Mouse (Mus musculus) forebrain, embryonic 16.5 days (tissue): Measurements from ENCODE around the gene Olfr58. TPM values are rescaled to one million over a fixed set of nuclear protein-coding genes. Genes with fewer than 3 reads are reported as not detected.
"Not testable (repeated sequence)": the region's sequence is repeated elsewhere in the genome, so short reads cannot be mapped to it uniquely, and the experiment has no call there.

Source experiments
- ATAC-seq: fragments of 200-750 bp; cut with Nextera tagmentation; 2 replicates; pipeline ENCODE4 v1.8.0; 2017; ENCODE audit warnings: mild to moderate bottlenecking, moderate library complexity
- H3K27ac ChIP-seq: fragments of 300-500 bp; sonication (generic); 2 replicates; pipeline ENCODE4 v1.5.1; 2014; ENCODE audit warnings: low read length, control low read depth
- H3K27me3 ChIP-seq: fragments of 300-500 bp; sonication (generic); replicated peaks from 2 replicates; pipeline ENCODE4 v1.6.1; 2014; ENCODE audit warnings: low read length; ENCODE audit not compliant: control insufficient read depth, insufficient read depth
- H3K36me3 ChIP-seq: fragments of 300-500 bp; sonication (generic); 2 replicates; pipeline ENCODE4 v1.6.1; 2014; ENCODE audit not compliant: control insufficient read depth, insufficient read depth
- H3K4me1 ChIP-seq: fragments of 300-500 bp; sonication (generic); replicated peaks from 2 replicates; pipeline ENCODE4 v1.6.1; 2014; ENCODE audit warnings: low read length; ENCODE audit not compliant: control insufficient read depth, insufficient read depth
- H3K4me2 ChIP-seq: fragments of 300-500 bp; sonication (generic); 2 replicates; pipeline ENCODE4 v1.6.1; 2014; ENCODE audit warnings: mild to moderate bottlenecking, low read length, control low read depth
- H3K4me3 ChIP-seq: fragments of 300-500 bp; sonication (generic); replicated peaks from 2 replicates; pipeline ENCODE4 v1.5.1; 2014; ENCODE audit warnings: mild to moderate bottlenecking, low read length, control low read depth
- H3K9ac ChIP-seq: fragments of 300-500 bp; sonication (generic); replicated peaks from 2 replicates; pipeline ENCODE4 v1.6.1; 2014; ENCODE audit warnings: low read depth, low read length, control low read depth
- H3K9me3 ChIP-seq: fragments of 300-500 bp; sonication (generic); 2 replicates; pipeline ENCODE4 v1.6.1; 2016; ENCODE audit warnings: low read length; ENCODE audit not compliant: control insufficient read depth
- WGBS: fragments of 180-500 bp; shearing (Covaris S2); extraction: QIAGEN DNeasy Blood & Tissue Kit; methylation state at CpG from one replicate; pipeline ENCODE4 v1.1.7; 2014; 5-methylcytosine and 5-hydroxymethylcytosine counted together
- polyA plus RNA-seq: library from polyadenylated mRNA; unstranded; fragments of >200 nt; fragmentation: Nextera tagmentation; extraction: Ambion mirVana; gene quantifications from 2 replicates; pipeline ENCODE4 v1.2.1, GENCODE M21; 2015

Gene Olfr58
- polyA plus RNA-seq = not detected in 2 replicates

DNA sequence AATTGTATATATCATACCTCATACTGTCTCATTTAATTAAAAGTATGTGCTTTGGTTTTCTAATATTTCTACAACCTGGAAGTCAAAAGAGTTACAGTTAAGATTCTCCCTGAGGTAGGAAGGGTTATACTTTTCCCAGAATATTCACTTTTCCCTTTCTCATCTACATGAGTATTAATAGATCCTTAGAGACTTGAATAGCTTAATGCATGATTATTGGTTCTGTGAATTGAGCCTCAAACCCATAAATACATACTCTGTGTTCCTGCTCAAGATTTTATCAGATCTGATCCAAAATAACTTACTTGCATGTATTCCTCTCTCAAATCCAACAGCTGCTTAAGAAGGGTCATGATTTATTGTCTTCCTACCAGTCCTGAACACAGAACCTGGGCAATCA, at the start of gene Olfr58:
Gene Olfr58, plus strand, starts transcription at position 301 of the 400 bp plus-strand sequence.
- Histone ChIP-seq H3K9ac (no peak within 1 kb of the TSS), H3K27me3 (no peaks in the 10 kb centered on the region), H3K4me1 (no peaks in the 10 kb centered on the region), H3K4me2 (no peak within 1 kb of the TSS), H3K27ac (no peak within 1 kb of the TSS), H3K36me3 (no peaks in the 10 kb centered on the region), H3K4me3 (no peak within 1 kb of the TSS), H3K9me3 (peaks cover 2% of the 10 kb centered on the region; the same call in 1 of the 2 replicates)
- ATAC-seq = no peak

DNA sequence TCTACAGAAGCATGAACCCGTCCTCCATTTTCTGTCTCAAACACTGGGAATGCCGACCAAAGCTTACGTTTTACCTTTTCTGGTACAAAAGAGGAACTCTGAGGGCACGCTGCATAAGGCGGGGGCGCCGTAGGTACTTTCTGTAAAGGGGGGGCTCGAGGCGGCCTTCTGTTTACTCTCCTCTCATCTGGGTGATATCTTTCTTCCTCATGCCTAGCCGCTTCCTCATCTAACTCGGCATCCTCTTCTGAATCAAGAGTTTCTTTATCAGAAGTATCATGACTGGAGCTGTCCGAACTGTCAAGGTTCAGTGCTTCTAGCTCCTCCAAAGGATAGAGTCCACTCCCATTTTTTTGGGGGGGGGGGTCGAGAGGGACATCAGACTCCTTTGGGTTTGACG, 10.9 kb upstream of the Olfr58 start:
- Histone ChIP-seq H3K4me2 (no peak overlapping the region), H3K27me3 (no peaks in the 10 kb centered on the region), H3K27ac (no peak overlapping the region), H3K4me3 (no peak overlapping the region), H3K9ac (no peak overlapping the region), H3K36me3 (no peaks in the 10 kb centered on the region), H3K4me1 (no peaks in the 10 kb centered on the region), H3K9me3 (peaks cover 12% of the 10 kb centered on the region)
- ATAC-seq = no peak
- 82% methylated on average over 14 of the region's 14 CpGs for WGBS

DNA sequence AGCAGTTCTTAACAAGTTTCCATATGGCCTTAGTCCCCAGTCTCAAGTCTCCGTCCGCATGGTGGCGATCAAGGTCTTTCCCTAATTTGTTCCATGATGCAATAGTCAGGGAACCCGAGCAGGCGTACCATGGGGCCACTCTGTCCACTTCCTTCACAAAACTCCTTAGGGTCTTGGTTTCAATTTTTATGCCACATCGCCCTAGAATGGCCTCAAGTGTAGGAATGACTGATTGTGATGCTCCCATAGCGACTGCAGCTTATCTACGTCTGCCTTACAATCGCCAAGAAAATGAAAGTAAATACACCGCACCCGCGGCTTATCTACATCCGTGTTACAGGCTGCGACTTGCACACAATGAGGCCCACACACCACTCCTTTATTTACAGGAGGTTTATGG, 10.4 kb upstream of the Olfr58 start:
- 94% methylated on average over 14 of the region's 14 CpGs for WGBS
- ATAC-seq = no peak

DNA sequence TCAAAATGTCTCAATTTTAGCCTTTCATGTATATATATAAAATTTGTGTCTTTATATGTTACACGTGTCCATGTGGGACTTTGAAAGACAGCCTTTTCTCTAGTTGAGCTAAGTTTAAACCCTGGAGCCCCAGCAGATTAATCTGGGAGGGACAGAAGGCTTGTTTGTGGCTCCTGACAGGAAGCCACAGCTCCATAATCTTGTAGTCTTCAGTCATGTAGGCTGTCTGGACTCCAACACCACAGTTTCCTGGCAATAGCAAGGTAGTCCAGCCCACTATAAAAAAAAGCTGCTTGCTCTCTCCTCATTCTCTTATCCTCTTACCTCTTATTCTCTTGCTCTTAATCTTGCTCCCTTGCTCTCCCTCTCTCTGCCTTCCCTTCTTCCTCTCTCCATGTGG, 22.9 kb downstream of the Olfr58 start:
- Histone ChIP-seq H3K9me3 (no peaks in the 10 kb centered on the region; the same call in 1 of the 2 replicates), H3K4me1 (no peaks in the 10 kb centered on the region), H3K27me3 (no peaks in the 10 kb centered on the region), H3K9ac (no peak overlapping the region), H3K4me3 (no peak overlapping the region), H3K27ac (no peak overlapping the region), H3K36me3 (no peaks in the 10 kb centered on the region), H3K4me2 (no peak overlapping the region)
- 69% methylated on average over 1 of the region's 1 CpGs for WGBS
- ATAC-seq = no peak

More for the DNA sequence above, 10.4 kb upstream of the Olfr58 start:
- no peaks in the 10 kb centered on the region for H3K27me3 ChIP-seq
- peaks cover 12% of the 10 kb centered on the region for H3K9me3 ChIP-seq
- no peak overlapping the region for H3K27ac ChIP-seq
- H3K4me3 ChIP-seq = no peak overlapping the region
- H3K9ac ChIP-seq = no peak overlapping the region
- H3K36me3 ChIP-seq = no peaks in the 10 kb centered on the region
- H3K4me1 ChIP-seq = no peaks in the 10 kb centered on the region
- no peak overlapping the region for H3K4me2 ChIP-seq

DNA sequence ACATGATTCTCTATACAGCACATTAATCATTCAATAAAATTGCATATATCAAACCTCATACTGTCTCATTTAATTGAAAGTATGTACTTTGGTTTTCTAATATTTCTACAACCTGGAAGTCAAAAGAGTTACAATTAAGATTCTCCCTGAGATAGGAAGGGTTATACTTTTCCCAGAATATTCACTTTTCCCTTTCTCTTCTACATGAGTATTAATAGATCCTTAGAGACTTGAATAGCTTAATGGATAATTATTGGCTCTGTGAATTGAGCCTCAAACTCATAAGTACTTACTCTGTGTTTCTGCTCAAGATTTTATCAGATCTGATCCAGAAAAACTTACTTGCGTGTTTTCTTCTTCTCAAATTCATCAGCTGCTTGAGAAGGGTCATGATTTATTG, 24.5 kb downstream of the Olfr58 start, which contains the start of gene Olfr859:
Gene Olfr859, plus strand, starts transcription at position 301 of the 400 bp plus-strand sequence.
- H3K27me3 ChIP-seq, H3K4me2 ChIP-seq, H3K4me1 ChIP-seq, ATAC-seq, H3K9me3 ChIP-seq, H3K4me3 ChIP-seq, H3K9ac ChIP-seq, H3K36me3 ChIP-seq, H3K27ac ChIP-seq: not testable (repeated sequence)
- WGBS = 57% methylated on average over 1 of the region's 1 CpGs

Other genes starting within 250 kb of the Olfr58 start
- gene Olfr853, start 239.2 kb upstream of the Olfr58 start, polyA plus RNA-seq = not detected in 2 replicates
- not detected in 2 replicates for gene Olfr854, start 212.9 kb upstream of the Olfr58 start, polyA plus RNA-seq
- not detected in 2 replicates for gene Olfr855, start 197.7 kb upstream of the Olfr58 start, polyA plus RNA-seq
- gene Zfp317, start 158.2 kb upstream of the Olfr58 start, polyA plus RNA-seq = 51.7 and 56.0 TPM in 2 replicates
- gene Olfr857, start 70.8 kb upstream of the Olfr58 start, polyA plus RNA-seq = not detected in 2 replicates
- not detected in 2 replicates for gene Olfr859, start 24.6 kb downstream of the Olfr58 start, polyA plus RNA-seq
- gene Olfr860, start 69.5 kb downstream of the Olfr58 start, polyA plus RNA-seq = not detected in 2 replicates
- not detected in 2 replicates for gene Olfr862, start 107.7 kb downstream of the Olfr58 start, polyA plus RNA-seq
- 0.14 and 0.17 TPM in 2 replicates for gene Olfr77, start 136.6 kb downstream of the Olfr58 start, polyA plus RNA-seq
- gene Olfr866, start 247.8 kb downstream of the Olfr58 start, polyA plus RNA-seq = not detected in 2 replicates